Mouse (Mus musculus) heart, embryonic 15.5 days (tissue): Measurements from ENCODE around the gene Clybl. TPM values are rescaled to one million over a fixed set of nuclear protein-coding genes. Genes with fewer than 3 reads are reported as not detected.
A peak's percentile ranks its signal among the peaks of the same experiment; 100 is the strongest.

Experiments used
- ATAC-seq: fragments of 200-750 bp; cut with Nextera tagmentation; replicated peaks from 2 replicates; pipeline ENCODE4 v1.8.0; 2017; ENCODE audit warnings: low read depth, moderate TSS enrichment; ENCODE audit not compliant: insufficient number of reproducible peaks, insufficient read depth, low FRiP score
- H3K27ac ChIP-seq: fragments of 300-500 bp; sonication (generic); 2 replicates; pipeline ENCODE4 v1.5.1; 2015; ENCODE audit warnings: mild to moderate bottlenecking, inconsistent platforms
- H3K27me3 ChIP-seq: fragments of 300-500 bp; sonication (generic); 2 replicates; pipeline ENCODE4 v1.6.1; 2015; ENCODE audit warnings: inconsistent platforms
- H3K36me3 ChIP-seq: fragments of 300-500 bp; sonication (generic); 2 replicates; pipeline ENCODE4 v1.6.1; 2015; ENCODE audit warnings: mild to moderate bottlenecking, inconsistent platforms
- H3K4me1 ChIP-seq: fragments of 300-500 bp; sonication (generic); replicated peaks from 2 replicates; pipeline ENCODE4 v1.6.1; 2015; ENCODE audit warnings: inconsistent platforms
- H3K4me2 ChIP-seq: fragments of 300-500 bp; sonication (generic); 2 replicates; pipeline ENCODE4 v1.6.1; 2015; ENCODE audit warnings: inconsistent platforms, mild to moderate bottlenecking, moderate library complexity
- H3K4me3 ChIP-seq: fragments of 300-500 bp; sonication (generic); 2 replicates; pipeline ENCODE4 v1.5.1; 2015; ENCODE audit warnings: mild to moderate bottlenecking, inconsistent platforms
- H3K9ac ChIP-seq: fragments of 300-500 bp; sonication (generic); 2 replicates; pipeline ENCODE4 v1.6.1; 2015; ENCODE audit warnings: mild to moderate bottlenecking, inconsistent platforms
- H3K9me3 ChIP-seq: fragments of 300-500 bp; sonication (generic); replicated peaks from 2 replicates; pipeline ENCODE4 v1.6.1; 2016; ENCODE audit warnings: inconsistent platforms
- WGBS: fragments of 180-500 bp; shearing (Covaris S2); methylation state at CpG from one replicate; pipeline ENCODE4 v1.1.7; 2015; ENCODE audit warnings: mixed read lengths; 5-methylcytosine and 5-hydroxymethylcytosine counted together
- polyA plus RNA-seq: library from polyadenylated mRNA; unstranded; fragments of >200 nt; fragmentation: Nextera tagmentation; extraction: Ambion mirVana; gene quantifications from 2 replicates; pipeline ENCODE4 v1.2.1, GENCODE M21; 2015

Gene Clybl
- polyA plus RNA-seq, 1 experiment from 2014 or later = 87.2 TPM

DNA sequence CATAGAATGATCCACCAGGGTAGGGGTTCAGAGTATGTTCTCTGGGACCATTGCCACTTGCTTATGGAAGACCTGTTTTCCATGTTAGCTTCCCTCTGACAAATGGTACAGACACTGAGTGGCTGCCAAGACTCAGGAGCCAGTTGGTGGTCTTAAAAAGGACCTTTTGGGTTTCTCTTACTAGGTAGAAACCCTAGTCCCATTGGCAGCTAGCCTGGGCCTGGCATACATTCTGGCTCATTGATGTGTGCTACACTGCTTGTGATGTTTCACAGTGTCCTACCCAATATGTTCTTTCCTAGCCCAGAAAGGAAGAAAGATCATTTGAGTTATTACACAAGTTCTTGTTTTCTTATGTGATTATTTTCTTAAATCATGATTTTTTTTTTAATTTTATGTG is 69.8 kb downstream of the Clybl start:
- H3K9ac ChIP-seq = no peak overlapping the region
- H3K4me1 ChIP-seq = 0 out of 2 replicates have a peak, but pooled peaks cover 4% of the 10 kb centered on the region
- no peak for ATAC-seq

DNA sequence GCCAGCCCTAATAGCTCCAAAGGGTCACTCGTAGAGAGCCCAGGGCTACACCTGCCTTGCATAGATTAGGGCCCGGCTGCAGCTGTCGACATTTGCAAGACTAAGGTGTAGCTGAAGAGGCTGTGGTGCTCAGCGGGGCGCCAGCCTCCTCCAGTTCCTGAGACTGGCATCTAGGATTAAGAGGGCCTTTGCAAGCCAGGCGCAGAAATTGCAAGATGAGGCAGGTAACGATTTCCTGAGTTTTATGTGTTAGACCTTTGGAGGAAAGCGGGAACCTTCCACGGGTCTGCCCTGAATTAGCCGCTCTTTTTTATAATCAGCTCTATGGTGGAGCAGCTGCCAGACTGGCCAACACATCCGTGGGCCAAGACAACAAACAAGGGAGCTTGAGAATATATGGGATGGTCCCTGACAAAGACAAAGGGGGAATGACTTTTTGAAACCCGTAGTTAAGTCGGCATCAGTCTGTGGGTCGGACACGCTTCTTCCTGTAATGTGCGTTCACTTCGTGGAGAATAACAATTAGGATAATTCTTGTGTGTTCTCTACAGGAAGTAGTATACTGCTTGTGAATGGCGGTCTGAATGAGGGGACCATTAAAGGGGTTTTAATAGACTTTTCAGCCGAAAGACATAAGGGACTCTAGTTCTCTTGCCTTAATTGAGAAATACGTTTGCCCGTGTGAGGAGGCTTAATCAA is 74.2 kb downstream of the Clybl start:
- H3K36me3 ChIP-seq = no peaks in the 10 kb centered on the region
- H3K4me3 ChIP-seq = no peak overlapping the region
- H3K4me2 ChIP-seq = peak overlapping the region; percentile 15; the same call in 1 of the 2 replicates
- 0 out of 2 replicates have a peak, but pooled peaks cover 4% of the 10 kb centered on the region for H3K4me1 ChIP-seq
- H3K27ac ChIP-seq = no peak overlapping the region
- H3K27me3 ChIP-seq = peaks cover 46% of the 10 kb centered on the region
- no peaks in the 10 kb centered on the region for H3K9me3 ChIP-seq
- H3K9ac ChIP-seq = no peak overlapping the region
- ATAC-seq = no peak
- 15% methylated on average over 21 of the region's 21 CpGs for WGBS

More for the DNA sequence above, 69.8 kb downstream of the Clybl start:
- peaks cover 25% of the 10 kb centered on the region for H3K27me3 ChIP-seq
- no peaks in the 10 kb centered on the region for H3K36me3 ChIP-seq
- no peaks in the 10 kb centered on the region for H3K9me3 ChIP-seq
- no peak overlapping the region for H3K27ac ChIP-seq
- H3K4me2 ChIP-seq = no peak overlapping the region
- no peak overlapping the region for H3K4me3 ChIP-seq

DNA sequence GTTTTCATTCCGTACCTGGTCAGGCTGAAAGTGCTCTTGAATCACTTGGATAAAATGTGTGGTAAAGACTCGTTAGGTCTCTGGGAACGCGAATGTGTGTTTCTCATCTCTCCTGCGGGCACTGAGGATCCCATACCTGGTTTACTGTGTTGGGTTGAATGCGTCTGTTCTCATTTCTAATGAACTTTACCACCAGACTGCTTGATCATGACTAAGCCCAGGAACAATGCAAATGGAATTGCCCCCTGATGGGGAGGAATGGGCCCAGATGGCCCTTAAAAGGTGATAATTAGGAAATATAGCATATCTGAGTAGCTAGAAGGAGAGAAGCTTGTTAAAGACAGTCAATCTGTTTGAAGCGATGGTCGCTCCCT is 74.7 kb downstream of the Clybl start:
- peaks cover 46% of the 10 kb centered on the region for H3K27me3 ChIP-seq
- 0 out of 2 replicates have a peak, but pooled peaks cover 4% of the 10 kb centered on the region for H3K4me1 ChIP-seq
- H3K4me3 ChIP-seq = no peak overlapping the region
- no peak overlapping the region for H3K9ac ChIP-seq
- ATAC-seq = no peak
- H3K4me2 ChIP-seq = no peak overlapping the region
- no peak overlapping the region for H3K27ac ChIP-seq
- no peaks in the 10 kb centered on the region for H3K9me3 ChIP-seq
- WGBS = 40% methylated on average over 8 of the region's 8 CpGs
- H3K36me3 ChIP-seq = no peaks in the 10 kb centered on the region

DNA sequence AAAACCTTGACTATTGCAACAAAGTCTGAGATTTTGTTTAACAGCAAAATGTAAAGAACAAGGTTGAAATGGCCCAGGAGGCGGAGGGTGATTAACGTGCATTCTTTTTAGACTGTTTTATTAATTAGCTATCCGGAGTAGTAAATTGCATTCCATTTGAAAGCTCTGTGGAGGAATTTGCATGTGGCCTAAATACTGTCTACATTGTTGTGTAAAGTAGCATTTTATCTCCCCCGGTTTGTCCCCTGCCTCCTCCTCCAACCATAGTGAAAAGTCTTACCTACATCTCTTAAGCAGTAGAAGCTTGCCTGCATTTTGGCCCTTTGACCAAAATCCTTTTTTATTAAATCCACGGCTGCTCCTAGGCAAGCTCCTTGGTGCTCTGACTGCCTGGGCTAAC is 76.8 kb downstream of the Clybl start:
- Histone ChIP-seq H3K4me2 (no peak overlapping the region), H3K27ac (no peak overlapping the region), H3K27me3 (peaks cover 44% of the 10 kb centered on the region), H3K36me3 (no peaks in the 10 kb centered on the region), H3K4me1 (peaks cover 4% of the 10 kb centered on the region; the same call in 1 of the 2 replicates), H3K9me3 (no peaks in the 10 kb centered on the region), H3K9ac (no peak overlapping the region), H3K4me3 (no peak overlapping the region)
- WGBS = 68% methylated on average over 5 of the region's 5 CpGs
- ATAC-seq = no peak

DNA sequence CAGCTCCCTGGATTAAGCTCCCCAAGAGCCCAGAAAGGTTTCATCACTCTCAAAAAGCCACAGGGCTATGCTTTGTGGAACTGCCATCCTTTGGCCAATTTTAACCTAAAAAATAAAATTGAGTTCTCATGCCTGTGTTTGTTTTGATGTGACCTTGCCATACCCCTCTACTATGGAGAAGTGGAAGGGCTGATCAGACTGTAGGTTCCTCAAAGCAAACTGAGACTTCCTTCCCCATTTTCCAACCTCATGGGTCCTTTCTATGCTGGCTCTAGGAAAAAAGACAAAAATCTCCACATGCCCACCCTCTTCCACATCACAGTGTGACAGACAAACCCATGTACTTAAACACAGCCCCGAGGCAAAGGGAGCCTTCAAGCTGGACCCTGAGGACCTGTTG is 79.7 kb downstream of the Clybl start:
- Histone ChIP-seq H3K9me3 (no peaks in the 10 kb centered on the region), H3K4me3 (no peak overlapping the region), H3K4me1 (peaks cover 5% of the 10 kb centered on the region; the same call in 1 of the 2 replicates), H3K9ac (no peak overlapping the region), H3K27me3 (peaks cover 22% of the 10 kb centered on the region), H3K4me2 (no peak overlapping the region), H3K36me3 (no peaks in the 10 kb centered on the region), H3K27ac (no peak overlapping the region)
- ATAC-seq = no peak
- WGBS = 72% methylated on average over 1 of the region's 1 CpGs

DNA sequence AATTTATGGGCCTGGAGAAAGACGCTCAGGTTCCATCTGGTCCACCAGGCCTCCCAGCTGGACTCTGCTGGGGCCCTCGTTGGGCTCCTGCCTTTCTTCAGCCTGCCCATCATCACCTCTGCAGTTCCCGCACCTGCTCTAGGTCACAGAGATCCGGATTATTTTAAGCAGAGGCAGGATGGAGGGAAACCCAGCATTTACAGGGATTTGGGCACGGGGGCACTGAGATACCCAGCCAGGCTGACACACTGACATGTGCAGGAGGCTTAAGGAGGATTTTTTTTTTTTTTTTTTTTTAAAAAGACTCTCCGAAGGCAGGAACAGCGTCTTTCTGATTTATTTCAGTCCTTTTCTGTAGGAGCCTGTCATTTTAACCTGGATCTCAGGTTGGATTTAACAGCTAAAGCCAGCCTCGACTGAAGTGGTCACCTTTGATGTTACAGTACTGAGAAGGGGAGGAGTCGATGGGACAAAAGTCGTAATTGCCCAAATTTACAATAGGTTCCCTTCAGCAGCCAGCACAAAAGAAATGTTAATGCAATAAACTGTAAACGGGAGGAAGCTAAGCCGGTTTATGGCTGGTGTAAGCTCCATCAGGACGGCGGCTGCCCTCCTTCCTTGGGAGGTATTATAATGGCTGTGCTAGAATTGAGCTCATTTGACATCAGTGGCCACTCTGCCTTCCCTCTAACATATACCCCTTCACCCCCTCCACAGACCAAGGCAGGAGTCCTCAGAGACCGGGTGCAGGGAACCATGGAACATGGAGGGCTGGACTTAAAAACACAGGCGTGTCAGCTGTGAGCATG is 81.6 kb downstream of the Clybl start:
- WGBS = 58% methylated on average over 16 of the region's 16 CpGs
- ATAC-seq = no peak
- Histone ChIP-seq H3K36me3 (no peaks in the 10 kb centered on the region), H3K27me3 (peaks cover 6% of the 10 kb centered on the region), H3K4me1 (peaks cover 5% of the 10 kb centered on the region; the same call in 1 of the 2 replicates), H3K4me2 (no peak overlapping the region), H3K9ac (no peak overlapping the region), H3K9me3 (no peaks in the 10 kb centered on the region), H3K27ac (no peak overlapping the region), H3K4me3 (no peak overlapping the region)

DNA sequence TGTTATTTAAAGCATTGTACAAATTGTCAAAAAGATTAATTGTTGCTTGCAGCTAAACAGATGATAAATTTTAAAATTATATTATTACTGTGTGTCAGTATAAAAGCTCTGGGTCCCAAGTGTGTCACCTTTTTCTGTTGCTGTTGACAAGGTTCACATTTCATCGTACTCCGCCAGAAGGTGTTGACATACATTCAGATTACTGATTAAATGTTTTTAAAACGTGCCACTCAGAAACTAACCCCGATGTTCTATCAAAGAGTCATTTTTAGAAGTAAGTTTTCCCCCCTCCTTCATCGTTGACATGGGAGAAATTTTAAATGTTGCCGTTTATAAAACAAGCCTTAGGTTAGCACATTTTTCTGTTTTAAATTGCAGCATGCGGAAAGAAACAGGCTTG is 83.7 kb downstream of the Clybl start:
- ATAC-seq = no peak
- no peaks in the 10 kb centered on the region for H3K9me3 ChIP-seq
- H3K4me2 ChIP-seq = peak overlapping the region; percentile 39
- no peak overlapping the region for H3K27ac ChIP-seq
- no peaks in the 10 kb centered on the region for H3K27me3 ChIP-seq
- 28% methylated on average over 7 of the region's 7 CpGs for WGBS
- H3K9ac ChIP-seq = no peak overlapping the region
- H3K4me1 ChIP-seq = peaks cover 5% of the 10 kb centered on the region; the same call in 1 of the 2 replicates
- H3K36me3 ChIP-seq = no peaks in the 10 kb centered on the region
- no peak overlapping the region for H3K4me3 ChIP-seq

DNA sequence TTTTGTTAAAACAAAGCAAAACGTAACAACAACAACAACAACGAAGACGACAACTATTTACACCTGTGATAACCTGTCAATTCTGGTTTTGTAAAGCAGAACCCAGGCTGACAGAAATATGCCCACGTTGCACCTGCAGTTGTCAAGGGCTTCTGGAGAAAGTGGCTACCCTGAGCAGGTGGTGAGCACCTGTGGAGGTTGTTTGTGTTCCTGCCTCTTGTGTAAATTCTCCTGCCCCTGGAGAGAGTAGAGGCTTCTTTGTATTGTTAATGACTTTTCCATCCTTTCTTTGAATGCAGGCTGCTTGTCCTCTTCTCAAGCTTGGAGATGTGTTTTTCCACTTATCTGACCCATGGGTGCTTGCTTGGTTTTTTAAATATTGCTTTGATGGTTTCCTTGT is 86.1 kb downstream of the Clybl start:
- Histone ChIP-seq H3K4me2 (no peak overlapping the region), H3K36me3 (no peaks in the 10 kb centered on the region), H3K9me3 (no peaks in the 10 kb centered on the region), H3K27me3 (no peaks in the 10 kb centered on the region), H3K27ac (no peak overlapping the region), H3K4me1 (peaks cover 10% of the 10 kb centered on the region; the same call in 1 of the 2 replicates), H3K9ac (no peak overlapping the region), H3K4me3 (no peak overlapping the region)
- no peak for ATAC-seq
- 51% methylated on average over 4 of the region's 4 CpGs for WGBS

DNA sequence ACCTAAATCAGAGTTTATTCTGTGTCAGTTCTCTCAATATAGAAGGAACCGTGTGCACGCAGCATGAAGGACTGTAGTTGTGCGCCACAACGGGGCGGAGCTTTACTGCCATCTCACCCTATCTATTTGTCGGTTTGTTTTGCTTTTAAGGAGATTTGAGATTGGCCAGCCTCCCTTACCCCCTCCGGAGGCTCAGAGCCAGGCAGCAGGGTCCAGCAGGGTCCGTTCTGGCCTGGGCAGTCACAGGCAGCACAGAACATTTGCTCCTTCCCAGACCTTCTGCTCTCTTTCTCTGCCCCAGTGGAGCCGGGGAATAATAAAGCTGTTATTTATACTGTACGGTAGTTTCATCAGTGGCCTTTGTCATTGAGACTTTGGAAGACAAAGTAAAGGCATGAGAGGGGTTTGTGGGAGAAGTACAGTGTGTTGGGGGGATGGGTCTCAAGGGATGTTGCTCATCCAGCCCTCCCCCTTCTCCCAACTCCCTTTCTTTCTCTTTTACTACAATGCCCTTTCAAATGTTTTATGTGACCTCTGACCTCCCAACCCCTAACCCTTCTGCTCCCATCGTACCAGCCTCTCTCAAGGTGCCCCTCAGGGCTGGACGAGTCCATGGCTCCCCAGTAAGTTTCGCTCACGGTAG is 89.7 kb downstream of the Clybl start:
- 48% methylated on average over 14 of the region's 14 CpGs for WGBS
- no peaks in the 10 kb centered on the region for H3K9me3 ChIP-seq
- H3K4me3 ChIP-seq = no peak overlapping the region
- H3K27me3 ChIP-seq = peaks cover 6% of the 10 kb centered on the region; the same call in 1 of the 2 replicates
- H3K4me2 ChIP-seq = no peak overlapping the region
- 0 out of 2 replicates have a peak, but pooled peaks cover 5% of the 10 kb centered on the region for H3K4me1 ChIP-seq
- H3K36me3 ChIP-seq = no peaks in the 10 kb centered on the region
- H3K9ac ChIP-seq = no peak overlapping the region
- H3K27ac ChIP-seq = no peak overlapping the region
- no peak for ATAC-seq

DNA sequence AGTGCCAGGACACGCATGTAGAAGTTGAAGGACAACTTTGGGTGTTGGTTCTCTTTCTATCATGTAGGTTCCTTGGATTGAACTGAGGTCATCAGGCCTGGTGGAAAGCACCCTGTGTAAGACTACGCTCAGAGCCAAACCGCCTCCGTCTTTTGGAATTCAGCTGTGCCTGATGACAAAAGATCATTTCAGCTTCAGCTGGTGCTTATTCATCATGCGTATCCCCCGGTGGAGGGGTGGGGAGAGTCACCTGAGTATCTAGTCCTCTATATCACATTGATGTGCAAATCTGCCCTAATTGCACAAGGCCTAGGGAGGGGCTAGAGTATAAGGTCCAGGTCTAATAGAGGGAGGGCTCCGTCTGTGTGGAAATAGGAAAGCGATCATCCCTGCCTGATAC is 95.6 kb downstream of the Clybl start:
- no peaks in the 10 kb centered on the region for H3K36me3 ChIP-seq
- H3K4me3 ChIP-seq = no peak overlapping the region
- 93% methylated on average over 8 of the region's 8 CpGs for WGBS
- peaks cover 19% of the 10 kb centered on the region for H3K27me3 ChIP-seq
- H3K9me3 ChIP-seq = no peaks in the 10 kb centered on the region
- no peak overlapping the region for H3K4me2 ChIP-seq
- H3K4me1 ChIP-seq = peaks cover 8% of the 10 kb centered on the region; the same call in 1 of the 2 replicates
- ATAC-seq = no peak
- H3K27ac ChIP-seq = no peak overlapping the region
- H3K9ac ChIP-seq = no peak overlapping the region
